Mouse (Mus musculus): Measurements from ENCODE around the gene Arhgef1.
A peak's percentile ranks its signal among the peaks of the same experiment; 100 is the strongest.

Arhgef1 gene

GRCm38 (mm10) chr7:24901842-24902241 is 870 bp upstream of the Arhgef1 start:
- H3K36me3 ChIP-seq (ENCODE audit: control insufficient read depth, insufficient read depth, low read length, poor library complexity, severe bottlenecking), result peaks cover 18% of the 10 kb centered on the region
- H3K27me3 ChIP-seq (ENCODE audit: control insufficient read depth, insufficient read depth, low read length, poor library complexity, severe bottlenecking), result no peaks in the 10 kb centered on the region
- DNase-seq (ENCODE audit: low read depth, low spot score), result peak; percentile 81

- Histone ChIP-seq H3K27me3 (ENCODE audit: control insufficient read depth, insufficient read depth, low read length, poor library complexity, severe bottlenecking) (no peaks in the 10 kb centered on the region), H3K36me3 (ENCODE audit: control insufficient read depth, insufficient read depth, low read length, poor library complexity, severe bottlenecking) (peaks cover 18% of the 10 kb centered on the region)
- DNase-seq (ENCODE audit: low read depth, low spot score), result no peak
Observed at GRCm38 (mm10) chr7:24902264-24902629, 465 bp upstream of the Arhgef1 start.

DNA sequence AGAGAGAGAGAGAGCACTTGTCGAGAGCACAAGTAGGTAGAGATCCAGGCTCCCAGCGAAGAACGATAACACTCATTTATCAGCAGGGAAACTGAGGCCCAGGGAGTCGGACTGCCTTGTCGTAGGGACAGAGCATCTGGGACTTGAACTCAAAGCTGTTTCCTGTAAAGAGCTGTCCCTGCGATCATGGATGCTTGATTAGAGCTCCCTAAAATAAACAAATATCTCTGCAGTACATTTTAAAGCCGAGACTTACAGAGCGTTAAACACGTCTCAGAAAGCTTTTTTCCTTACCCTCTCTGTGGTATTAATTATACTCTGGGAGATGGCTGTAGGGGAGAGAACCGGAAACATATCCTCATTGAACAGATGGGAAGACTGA is 723 bp downstream of the Arhgef1 start:
- DNase-seq (ENCODE audit: low read depth, low spot score), result peak; percentile 46
- Histone ChIP-seq H3K36me3 (ENCODE audit: control insufficient read depth, insufficient read depth, low read length, poor library complexity, severe bottlenecking) (peaks cover 21% of the 10 kb centered on the region), H3K27me3 (ENCODE audit: control insufficient read depth, insufficient read depth, low read length, poor library complexity, severe bottlenecking) (no peaks in the 10 kb centered on the region)

GRCm38 (mm10) chr7:24904070-24904483 is 1.4 kb downstream of the Arhgef1 start:
- no peaks in the 10 kb centered on the region for H3K27me3 ChIP-seq (ENCODE audit: control insufficient read depth, insufficient read depth, low read length, poor library complexity, severe bottlenecking)

GRCm38 (mm10) chr7:24904936-24905335 is 2.2 kb downstream of the Arhgef1 start:
- Histone ChIP-seq H3K36me3 (ENCODE audit: control insufficient read depth, insufficient read depth, low read length, poor library complexity, severe bottlenecking) (peaks cover 11% of the 10 kb centered on the region), H3K27me3 (ENCODE audit: control insufficient read depth, insufficient read depth, low read length, poor library complexity, severe bottlenecking) (no peaks in the 10 kb centered on the region)
- DNase-seq (ENCODE audit: low read depth, low spot score), result peak; percentile 90

More at GRCm38 (mm10) chr7:24904070-24904483, 1.4 kb downstream of the Arhgef1 start:
- DNase-seq (ENCODE audit: low read depth, low spot score), result peak; percentile 99
- peaks cover 18% of the 10 kb centered on the region for H3K36me3 ChIP-seq (ENCODE audit: control insufficient read depth, insufficient read depth, low read length, poor library complexity, severe bottlenecking)

DNA sequence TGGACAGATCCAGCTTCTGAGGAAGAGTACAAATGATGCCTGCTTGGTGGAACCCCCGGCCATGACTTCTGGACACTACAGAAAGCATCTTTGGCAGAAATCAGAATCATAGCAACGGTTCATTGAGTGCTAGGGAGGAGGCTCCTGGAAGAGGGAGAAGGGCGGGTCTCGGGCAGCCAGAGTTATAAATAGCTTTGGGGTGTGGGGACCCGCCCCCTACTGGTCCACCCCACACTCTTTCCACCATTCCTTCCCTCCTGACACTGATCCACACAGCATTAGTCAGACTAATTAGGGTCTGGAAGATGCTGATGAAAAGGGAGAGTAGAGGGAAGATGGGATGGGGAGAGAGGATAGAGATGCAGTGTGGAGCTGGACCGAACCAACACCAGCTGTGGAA is 3.8 kb downstream of the Arhgef1 start:
- Histone ChIP-seq H3K36me3 (ENCODE audit: control insufficient read depth, insufficient read depth, low read length, poor library complexity, severe bottlenecking) (peaks cover 10% of the 10 kb centered on the region), H3K27me3 (ENCODE audit: control insufficient read depth, insufficient read depth, low read length, poor library complexity, severe bottlenecking) (no peaks in the 10 kb centered on the region)
- no peak for DNase-seq (ENCODE audit: low read depth, low spot score)

GRCm38 (mm10) chr7:24907211-24907748 is 4.6 kb downstream of the Arhgef1 start:
- peaks cover 9% of the 10 kb centered on the region for H3K36me3 ChIP-seq (ENCODE audit: control insufficient read depth, insufficient read depth, low read length, poor library complexity, severe bottlenecking)
- peak; percentile 67 for DNase-seq (ENCODE audit: low read depth, low spot score)
- no peaks in the 10 kb centered on the region for H3K27me3 ChIP-seq (ENCODE audit: control insufficient read depth, insufficient read depth, low read length, poor library complexity, severe bottlenecking)

DNA sequence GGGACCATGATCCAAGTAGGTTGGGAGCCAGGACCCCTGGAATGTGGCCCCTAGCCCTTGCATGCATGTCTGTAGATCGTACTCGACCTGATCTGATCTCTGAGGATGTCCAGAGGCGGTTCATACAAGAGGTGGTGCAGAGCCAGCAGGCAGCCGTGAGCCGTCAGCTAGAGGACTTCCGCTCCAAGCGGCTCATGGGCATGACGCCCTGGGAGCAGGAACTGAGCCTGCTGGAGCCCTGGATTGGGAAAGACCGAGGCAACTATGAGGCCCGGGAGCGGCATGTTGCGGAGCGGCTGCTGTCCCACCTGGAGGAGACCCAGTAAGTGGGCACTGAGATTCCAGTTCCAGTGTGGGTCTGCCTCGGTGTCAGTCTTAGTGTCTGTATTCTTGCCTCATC is 9.8 kb downstream of the Arhgef1 start:
- H3K27me3 ChIP-seq (ENCODE audit: control insufficient read depth, insufficient read depth, low read length, poor library complexity, severe bottlenecking), result no peaks in the 10 kb centered on the region
- H3K36me3 ChIP-seq (ENCODE audit: control insufficient read depth, insufficient read depth, low read length, poor library complexity, severe bottlenecking), result peaks cover 29% of the 10 kb centered on the region

DNA sequence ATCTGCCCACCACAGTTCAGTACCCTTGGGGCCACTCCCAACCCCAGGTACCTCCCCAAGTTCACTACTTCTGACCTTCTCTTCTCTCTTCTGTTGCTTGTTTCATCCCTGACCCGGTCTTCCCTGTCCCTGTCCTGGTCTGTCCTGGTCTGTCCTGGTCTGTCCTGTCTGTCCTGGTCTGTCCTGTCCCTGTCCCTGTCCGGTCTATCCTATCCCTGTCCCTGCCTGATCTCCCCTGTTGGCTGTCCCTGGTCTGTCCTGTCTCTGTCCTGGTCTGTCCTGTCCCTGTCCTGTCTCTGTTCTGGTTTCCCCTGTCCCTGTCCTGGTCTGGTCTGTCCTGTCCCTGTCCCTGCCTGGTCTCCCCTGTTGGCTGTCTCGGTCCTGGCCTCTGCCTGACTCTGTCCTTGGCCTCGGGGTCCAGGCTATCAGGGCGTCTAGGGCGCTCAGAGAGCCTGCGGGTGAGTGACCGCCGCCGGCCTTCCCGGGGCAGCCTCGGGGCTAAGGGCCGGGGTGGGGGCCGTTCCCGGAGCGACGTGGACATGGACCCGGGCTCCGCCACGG is 16.1 kb downstream of the Arhgef1 start:
- H3K36me3 ChIP-seq (ENCODE audit: control insufficient read depth, insufficient read depth, low read length, poor library complexity, severe bottlenecking), result peaks cover 52% of the 10 kb centered on the region
- H3K27me3 ChIP-seq (ENCODE audit: control insufficient read depth, insufficient read depth, low read length, poor library complexity, severe bottlenecking), result no peaks in the 10 kb centered on the region
- no peak for DNase-seq (ENCODE audit: low read depth, low spot score)

More for the DNA sequence above, 9.8 kb downstream of the Arhgef1 start:
- no peak for DNase-seq (ENCODE audit: low read depth, low spot score)

GRCm38 (mm10) chr7:24919728-24920127 is 17.0 kb downstream of the Arhgef1 start:
- peaks cover 61% of the 10 kb centered on the region for H3K36me3 ChIP-seq (ENCODE audit: control insufficient read depth, insufficient read depth, low read length, poor library complexity, severe bottlenecking)
- DNase-seq (ENCODE audit: low read depth, low spot score), result no peak
- no peaks in the 10 kb centered on the region for H3K27me3 ChIP-seq (ENCODE audit: control insufficient read depth, insufficient read depth, low read length, poor library complexity, severe bottlenecking)

GRCm38 (mm10) chr7:24930475-24930874 is 27.8 kb downstream of the Arhgef1 start:
- DNase-seq (ENCODE audit: low read depth, low spot score), result no peak
- H3K36me3 ChIP-seq (ENCODE audit: control insufficient read depth, insufficient read depth, low read length, poor library complexity, severe bottlenecking), result peaks cover 8% of the 10 kb centered on the region

GRCm38 (mm10) chr7:24931651-24932050 is 28.9 kb downstream of the Arhgef1 start:
- DNase-seq (ENCODE audit: low read depth, low spot score), result no peak
- Histone ChIP-seq H3K36me3 (ENCODE audit: control insufficient read depth, insufficient read depth, low read length, poor library complexity, severe bottlenecking) (peaks cover 5% of the 10 kb centered on the region; the same call in 1 of the 2 replicates), H3K27me3 (ENCODE audit: control insufficient read depth, insufficient read depth, low read length, poor library complexity, severe bottlenecking) (no peaks in the 10 kb centered on the region)

More at GRCm38 (mm10) chr7:24930475-24930874, 27.8 kb downstream of the Arhgef1 start:
- no peaks in the 10 kb centered on the region for H3K27me3 ChIP-seq (ENCODE audit: control insufficient read depth, insufficient read depth, low read length, poor library complexity, severe bottlenecking)

DNA sequence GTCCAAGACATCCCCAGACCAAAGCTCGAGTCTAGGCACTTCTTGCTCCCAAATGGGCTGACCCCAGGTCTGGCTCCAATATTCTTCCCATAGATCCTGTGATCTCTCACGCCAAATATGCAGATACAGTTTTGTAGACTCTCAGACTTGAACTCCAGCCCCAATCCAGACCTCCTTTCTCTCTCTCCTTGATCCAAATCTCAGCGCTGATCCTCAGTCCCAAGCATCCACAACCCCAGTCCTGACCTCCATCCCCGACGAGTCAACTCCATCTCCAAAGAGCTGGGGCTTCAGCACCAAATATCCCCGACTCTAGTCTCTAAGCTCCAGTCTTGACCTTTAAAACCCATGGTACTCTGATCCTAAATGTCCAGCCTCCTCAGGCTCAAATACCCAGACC is 40.9 kb downstream of the Arhgef1 start:
- no peak for DNase-seq (ENCODE audit: low read depth, low spot score)
- no peaks in the 10 kb centered on the region for H3K27me3 ChIP-seq (ENCODE audit: control insufficient read depth, insufficient read depth, low read length, poor library complexity, severe bottlenecking)
- no peaks in the 10 kb centered on the region for H3K36me3 ChIP-seq (ENCODE audit: control insufficient read depth, insufficient read depth, low read length, poor library complexity, severe bottlenecking)

- H3K27me3 ChIP-seq (ENCODE audit: control insufficient read depth, insufficient read depth, low read length, poor library complexity, severe bottlenecking), result no peaks in the 10 kb centered on the region
- no peaks in the 10 kb centered on the region for H3K36me3 ChIP-seq (ENCODE audit: control insufficient read depth, insufficient read depth, low read length, poor library complexity, severe bottlenecking)
- DNase-seq (ENCODE audit: low read depth, low spot score), result no peak
Observed at GRCm38 (mm10) chr7:24944257-24944950, 41.7 kb downstream of the Arhgef1 start, which contains the start of gene Gm4881. Gene Gm4881, minus strand, starts transcription at chr7:24944494.

DNA sequence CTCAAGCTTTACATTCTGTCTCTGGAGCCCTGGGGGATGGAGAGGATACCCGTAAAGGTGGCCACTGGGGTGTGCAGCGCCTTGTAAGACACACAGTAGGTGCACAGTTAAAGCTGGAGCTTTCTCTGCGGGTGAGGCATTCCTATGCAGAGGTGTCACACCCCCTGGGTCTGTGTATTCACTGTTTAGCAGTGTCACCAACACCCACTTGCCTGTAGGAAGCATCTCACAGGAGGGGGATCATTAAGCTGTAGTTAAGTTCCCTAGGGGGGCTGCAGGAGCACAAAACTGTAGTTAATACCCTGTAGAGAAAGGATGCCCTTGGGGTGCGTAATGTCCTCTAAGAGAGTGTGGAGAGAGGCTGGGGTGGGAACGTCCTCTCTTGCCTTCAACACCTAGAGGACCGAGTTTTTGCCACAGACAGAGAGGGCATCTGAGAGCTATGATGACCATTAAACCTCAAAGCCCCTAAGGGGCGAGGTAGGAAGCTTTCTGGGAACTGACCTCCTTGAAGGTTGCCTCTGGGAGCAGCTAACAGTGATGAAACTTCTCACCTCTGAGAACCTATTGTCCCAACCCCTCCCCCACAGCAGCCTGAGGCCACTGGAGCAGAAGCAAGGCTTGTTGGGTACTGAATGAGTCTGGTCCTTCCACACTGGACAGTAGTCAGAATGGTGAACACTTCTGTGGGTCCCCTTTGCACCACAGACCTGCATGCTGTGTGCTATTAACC is 44.8 kb downstream of the Arhgef1 start:
- H3K36me3 ChIP-seq (ENCODE audit: control insufficient read depth, insufficient read depth, low read length, poor library complexity, severe bottlenecking), result no peaks in the 10 kb centered on the region
- DNase-seq (ENCODE audit: low read depth, low spot score), result no peak
- no peaks in the 10 kb centered on the region for H3K27me3 ChIP-seq (ENCODE audit: control insufficient read depth, insufficient read depth, low read length, poor library complexity, severe bottlenecking)

Data from splenic B cell, adult 2 months (primary cell).